Mouse (Mus musculus): ENCODE measurements around the gene Tmem59. TPM values are rescaled to one million over a fixed set of nuclear protein-coding genes. Genes with fewer than 3 reads are reported as not detected.

Gene Tmem59
- total RNA-seq (2021) (100 to 1,000 TPM; 274 to 379 TPM), polyA plus RNA-seq (2012; rRNA removed) (746 and 999 TPM in 2 replicates)
- long read RNA-seq, transcript Tmem59-201 (8 exons, 1,775 nt): major isoform, 439 of 449 reads
- long read RNA-seq, partial matches to known transcripts: 1 of 449 reads
- long read RNA-seq, other reads (novel, unspliced or antisense): 9 of 449 reads

GRCm38 (mm10) chr4:107178182-107178829 is at the start of gene Tmem59:
Gene Tmem59, plus strand, starts transcription at chr4:107178399.
- peak; percentile 100 for DNase-seq

GRCm38 (mm10) chr4:107129373-107129772 is 48.8 kb upstream of the Tmem59 start:
- peak; percentile 43 for DNase-seq

DNA sequence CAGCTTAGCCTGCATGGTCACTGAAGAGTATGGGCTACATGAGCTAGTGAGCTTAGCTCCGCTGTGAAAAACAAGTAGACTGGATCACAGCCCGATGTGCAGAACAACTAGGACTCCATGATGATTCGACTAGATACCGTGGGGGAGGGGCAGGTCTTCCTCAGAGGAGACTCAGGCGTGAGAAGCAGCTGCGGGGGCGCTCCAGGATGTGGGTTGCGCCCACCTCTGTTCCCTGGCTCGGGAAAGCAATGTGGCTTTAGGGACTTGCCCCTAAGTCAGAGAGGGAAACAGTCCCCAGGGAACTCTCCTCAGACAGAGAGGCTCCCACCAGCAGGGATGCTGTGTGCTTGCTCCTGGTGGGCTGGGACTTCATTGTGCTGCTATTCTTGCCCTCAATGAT is 47.7 kb upstream of the Tmem59 start:
- DNase-seq: no peak

- no peak for DNase-seq
Observed at GRCm38 (mm10) chr4:107134891-107135290, 43.3 kb upstream of the Tmem59 start.

GRCm38 (mm10) chr4:107135663-107136062 is 42.5 kb upstream of the Tmem59 start:
- DNase-seq: no peak

GRCm38 (mm10) chr4:107136531-107136930 is 41.7 kb upstream of the Tmem59 start:
- no peak for DNase-seq

DNA sequence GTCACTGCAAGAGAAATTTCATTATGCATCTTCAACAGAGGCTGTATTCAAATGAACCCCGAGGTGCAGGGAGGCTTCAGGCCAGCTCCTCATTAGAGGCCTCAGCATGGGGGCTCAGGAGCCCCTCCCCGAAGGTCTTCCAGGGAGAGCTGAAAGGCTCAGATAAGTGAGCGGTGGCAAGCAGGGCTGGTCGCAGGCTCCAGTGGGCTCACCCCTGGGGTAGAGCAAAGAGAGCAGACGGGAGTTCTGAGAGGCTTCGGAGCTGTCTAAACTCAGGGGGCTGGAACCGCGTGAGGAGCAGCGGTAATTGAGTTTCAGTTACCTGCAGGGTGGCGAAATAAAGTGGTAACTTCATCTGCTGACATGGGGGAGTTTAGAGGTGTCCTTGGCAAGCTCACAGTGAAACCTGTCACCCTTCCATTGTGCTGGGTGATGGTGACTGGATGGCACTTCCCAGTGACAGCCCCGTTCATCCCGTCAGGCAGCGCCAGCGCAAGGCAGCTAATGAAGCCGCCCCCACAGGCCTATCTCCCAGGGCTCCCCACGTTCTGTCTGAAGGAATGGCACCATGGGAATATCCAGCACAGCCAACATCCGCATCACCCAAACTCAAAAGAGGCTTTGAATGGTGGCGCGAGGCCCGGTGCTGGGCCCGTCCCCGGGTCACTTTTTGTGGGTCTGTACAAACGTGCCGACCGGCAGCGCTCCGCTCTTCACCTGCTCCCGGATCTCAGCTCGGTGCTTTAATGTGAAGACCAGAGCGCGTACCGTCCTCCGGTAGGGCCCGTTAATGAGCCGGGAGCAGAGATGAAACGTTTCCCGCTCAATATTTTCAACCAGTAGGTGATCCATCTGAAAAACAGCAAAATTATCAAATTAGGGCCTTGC is 39.0 kb upstream of the Tmem59 start:
- DNase-seq: no peak

DNA sequence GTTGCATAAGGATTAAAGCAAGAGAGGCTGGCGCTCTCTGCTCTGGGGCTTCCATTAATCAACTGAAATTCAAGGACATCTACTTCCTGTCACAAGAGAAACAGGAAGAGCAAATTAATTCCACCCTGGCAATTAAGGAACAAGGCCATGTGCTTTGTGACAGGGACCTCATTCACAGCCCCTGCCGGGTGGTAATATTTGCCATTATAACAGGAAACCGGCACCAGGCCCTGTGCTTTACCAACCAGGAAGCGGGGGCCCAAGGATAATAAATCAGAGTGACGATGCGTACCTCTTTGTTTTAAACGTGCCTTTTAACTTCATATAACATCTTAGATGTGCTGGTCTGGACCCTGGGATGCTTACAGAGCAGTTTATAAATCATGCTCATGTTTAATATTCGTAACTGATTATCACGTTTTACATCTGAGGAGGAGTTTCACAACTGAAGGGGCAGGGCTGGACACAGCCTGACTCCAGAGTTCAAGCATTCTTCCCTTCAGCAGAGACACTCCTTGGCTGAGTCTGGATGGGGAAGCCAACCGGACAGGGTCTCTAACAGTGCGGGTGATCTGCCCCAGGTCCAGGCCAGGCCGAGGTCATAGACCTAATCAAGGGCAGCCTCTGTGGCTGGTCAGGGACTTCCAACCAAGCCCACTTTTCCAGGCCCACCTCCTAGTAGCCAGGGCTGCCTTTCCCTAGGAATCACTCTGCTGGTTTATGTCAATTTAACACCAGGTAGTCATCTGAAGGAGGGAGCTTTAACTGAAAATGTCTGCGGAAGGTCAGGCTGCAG is 38.2 kb upstream of the Tmem59 start:
- DNase-seq: peak; percentile 32

GRCm38 (mm10) chr4:107143511-107143910 is 34.7 kb upstream of the Tmem59 start:
- DNase-seq: no peak

- DNase-seq: no peak
Observed at GRCm38 (mm10) chr4:107150991-107151390, 27.2 kb upstream of the Tmem59 start.

GRCm38 (mm10) chr4:107152571-107152970 is 25.6 kb upstream of the Tmem59 start:
- peak; percentile 59 for DNase-seq

- DNase-seq: no peak
Observed at GRCm38 (mm10) chr4:107156983-107157401, 21.2 kb upstream of the Tmem59 start.

GRCm38 (mm10) chr4:107159166-107159773 is 18.9 kb upstream of the Tmem59 start:
- no peak for DNase-seq

GRCm38 (mm10) chr4:107160181-107160580 is 18.0 kb upstream of the Tmem59 start:
- peak; percentile 40 for DNase-seq

GRCm38 (mm10) chr4:107163341-107163740 is 14.9 kb upstream of the Tmem59 start:
- no peak for DNase-seq

DNA sequence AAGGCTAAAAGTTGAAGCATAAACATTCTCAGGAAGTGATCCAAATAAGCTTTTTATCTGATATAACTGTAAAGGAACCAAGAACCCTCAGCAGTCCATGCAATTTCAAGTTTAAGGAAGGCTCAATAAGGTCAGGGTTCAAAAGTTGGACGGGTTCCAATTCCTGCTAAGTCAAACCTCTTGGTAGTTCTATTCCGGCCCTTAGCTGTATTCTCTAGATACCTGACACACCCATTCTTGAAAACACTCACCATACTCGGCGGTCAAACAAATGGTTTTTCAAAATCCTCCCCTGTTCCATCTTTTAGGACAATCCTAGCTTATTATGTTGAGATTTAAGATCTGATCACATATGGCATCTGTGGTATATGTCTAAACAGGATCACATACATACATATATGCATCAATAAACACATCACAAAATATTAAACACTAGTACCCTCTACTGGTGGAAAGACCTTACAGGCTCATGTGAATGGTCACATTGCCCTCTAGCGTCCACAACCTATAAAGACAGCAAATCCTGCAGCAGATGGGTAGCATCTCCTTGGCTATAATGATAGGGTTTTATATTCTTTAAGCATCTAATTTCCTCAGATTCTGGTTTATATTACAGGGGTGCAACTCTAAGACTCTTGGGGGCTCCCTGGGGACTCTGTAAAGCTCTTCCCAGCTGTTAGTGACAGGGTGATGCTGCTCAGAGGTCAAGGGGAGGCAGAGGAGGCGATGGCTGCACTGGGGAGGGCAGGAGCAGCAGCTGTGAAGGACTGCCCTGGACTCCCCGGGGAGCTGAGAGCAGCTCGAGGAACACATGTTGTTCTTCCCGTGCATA is 14.2 kb upstream of the Tmem59 start:
- peak; percentile 59 for DNase-seq

DNA sequence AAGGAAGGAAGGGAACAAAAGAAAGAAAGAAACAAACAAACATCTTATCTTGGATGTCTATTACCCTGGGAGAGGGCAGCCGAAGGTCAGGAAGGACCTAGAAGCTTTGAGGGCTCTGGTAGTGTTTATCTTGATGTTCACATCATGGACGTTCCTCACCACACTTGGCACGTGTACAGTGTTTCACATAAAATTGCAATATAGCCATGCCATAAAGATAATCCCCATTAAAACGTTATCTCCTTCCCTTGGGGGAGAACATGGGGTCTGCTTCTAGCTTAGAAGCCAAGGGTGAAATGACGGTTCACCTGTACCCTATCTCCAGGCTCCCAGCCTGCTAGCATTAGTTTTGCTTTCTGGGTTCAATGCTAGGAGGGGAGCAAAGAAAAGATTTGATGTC is 11.5 kb upstream of the Tmem59 start:
- DNase-seq: no peak

DNA sequence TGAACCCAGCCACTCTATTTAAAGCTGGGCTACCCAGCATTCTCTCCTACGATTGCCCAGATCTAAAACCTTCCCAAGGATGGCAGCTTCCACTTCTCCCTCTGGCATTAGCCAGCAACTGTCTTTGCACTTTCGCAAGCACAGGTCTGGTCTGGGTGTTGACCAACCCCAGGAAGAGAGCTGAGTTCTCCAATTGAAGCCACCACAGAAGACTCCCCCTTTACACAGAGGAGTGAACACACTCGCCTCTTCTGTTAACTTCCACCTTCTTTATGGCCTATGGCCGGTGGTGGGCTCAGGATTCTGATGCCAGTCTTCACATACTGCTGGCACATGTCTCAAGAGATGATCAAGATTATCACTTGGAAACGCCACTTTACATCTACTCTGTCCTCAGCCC is 10.4 kb upstream of the Tmem59 start:
- no peak for DNase-seq

DNA sequence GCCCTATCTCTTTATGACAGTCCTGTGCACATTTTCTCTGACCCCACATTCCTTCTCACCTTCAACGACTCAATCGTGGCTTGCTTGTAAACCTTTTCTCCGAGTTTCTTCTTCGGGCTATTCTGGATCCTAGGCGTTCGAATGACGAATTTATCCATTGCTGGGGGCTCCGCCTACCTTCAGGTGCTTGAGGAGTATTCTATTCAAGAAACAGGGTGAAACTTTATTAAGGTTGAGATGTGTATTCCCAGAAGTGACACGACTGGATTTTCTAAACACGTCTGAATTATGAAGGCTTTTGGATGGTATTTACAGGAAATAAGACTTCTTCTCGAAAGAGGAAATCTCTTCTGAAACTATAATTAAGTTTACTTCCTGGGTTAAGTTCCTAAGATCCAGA is 693 bp upstream of the Tmem59 start:
- DNase-seq: no peak

DNA sequence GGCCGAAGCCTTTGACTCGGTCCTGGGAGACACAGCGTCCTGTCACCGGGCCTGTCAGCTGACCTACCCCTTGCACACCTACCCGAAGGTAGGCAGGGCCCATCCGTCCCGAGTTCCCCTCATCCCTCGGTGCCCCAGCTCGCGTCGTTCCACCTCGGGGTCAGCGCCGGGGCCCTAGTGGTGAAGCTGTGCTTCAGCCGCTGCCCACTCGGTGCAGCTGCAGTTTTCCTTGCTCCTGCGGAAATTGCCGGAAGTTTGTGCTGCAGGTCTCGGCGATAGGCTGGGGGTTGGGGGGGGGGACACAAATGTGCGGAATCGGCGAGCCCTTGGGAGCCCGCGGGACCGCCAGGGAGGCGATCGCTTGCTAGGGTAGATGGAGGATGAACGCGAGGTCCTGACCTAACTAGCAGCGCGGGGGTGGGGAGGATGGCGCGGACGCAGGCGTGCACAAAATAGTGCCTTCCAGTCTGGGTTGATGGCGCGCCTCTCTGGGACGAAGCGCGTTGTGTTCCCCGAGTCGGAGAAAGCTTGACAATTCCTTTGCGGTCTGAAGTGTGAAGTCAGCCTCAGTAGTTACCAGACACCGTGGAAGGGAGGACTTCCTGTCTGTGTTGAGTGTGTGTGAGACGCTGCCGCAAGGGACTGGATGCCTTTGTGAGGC is 761 bp downstream of the Tmem59 start, which contains the start of gene Tceanc2:
Gene Tceanc2, minus strand, starts transcription at position 287 of the 661 bp plus-strand sequence.
- peak; percentile 67 for DNase-seq
